Mouse (Mus musculus): ENCODE results near the gene Serinc3.

Gene Serinc3

DNA sequence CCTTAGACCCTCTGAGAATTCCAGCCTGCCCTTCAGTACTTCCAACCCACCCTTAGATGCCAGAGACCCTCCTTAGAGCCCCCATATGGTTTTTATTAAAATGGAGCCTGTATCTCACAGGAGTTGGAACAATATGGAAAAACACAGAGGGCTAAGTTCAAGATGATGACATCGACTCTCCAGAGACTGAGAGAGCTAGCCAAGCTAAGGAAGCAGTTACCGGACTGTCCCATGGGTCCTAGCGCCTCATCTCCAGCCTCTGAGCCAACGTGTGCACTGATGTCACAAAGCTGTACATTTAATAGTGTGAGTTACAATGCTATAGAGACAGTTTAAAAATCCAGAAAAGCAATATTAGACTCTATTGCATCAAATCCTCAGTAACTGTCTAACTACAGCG, 53.9 kb downstream of the Serinc3 start:
- DNase-seq, result no peak

- no peak for DNase-seq
Observed at GRCm38 (mm10) chr2:163590211-163590610, 54.7 kb downstream of the Serinc3 start.

DNA sequence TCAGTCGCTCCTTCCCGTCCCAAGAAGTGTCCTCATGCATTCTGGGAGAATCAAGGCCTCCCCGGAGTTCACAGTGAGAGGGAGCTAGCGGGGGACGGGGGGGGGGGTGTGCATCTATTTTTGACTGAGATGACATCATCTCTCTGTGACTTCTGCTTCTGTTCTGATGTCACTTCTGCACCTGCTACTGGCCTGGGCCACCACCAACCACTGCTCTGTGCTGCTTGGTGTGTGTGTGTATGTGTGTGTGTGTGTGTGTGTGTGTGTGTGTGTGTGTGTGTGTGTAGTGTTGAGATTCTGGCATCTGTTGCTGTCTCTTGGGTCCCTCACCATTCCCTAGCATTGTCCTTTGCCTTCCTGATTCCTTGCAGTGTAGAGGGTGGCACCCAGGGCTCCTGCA, 57.4 kb downstream of the Serinc3 start:
- DNase-seq, result no peak

GRCm38 (mm10) chr2:163586384-163587261, 58.3 kb downstream of the Serinc3 start:
- DNase-seq, result peak; percentile 68

- no peak for DNase-seq
Observed at GRCm38 (mm10) chr2:163584088-163584426, 60.9 kb downstream of the Serinc3 start.

DNA sequence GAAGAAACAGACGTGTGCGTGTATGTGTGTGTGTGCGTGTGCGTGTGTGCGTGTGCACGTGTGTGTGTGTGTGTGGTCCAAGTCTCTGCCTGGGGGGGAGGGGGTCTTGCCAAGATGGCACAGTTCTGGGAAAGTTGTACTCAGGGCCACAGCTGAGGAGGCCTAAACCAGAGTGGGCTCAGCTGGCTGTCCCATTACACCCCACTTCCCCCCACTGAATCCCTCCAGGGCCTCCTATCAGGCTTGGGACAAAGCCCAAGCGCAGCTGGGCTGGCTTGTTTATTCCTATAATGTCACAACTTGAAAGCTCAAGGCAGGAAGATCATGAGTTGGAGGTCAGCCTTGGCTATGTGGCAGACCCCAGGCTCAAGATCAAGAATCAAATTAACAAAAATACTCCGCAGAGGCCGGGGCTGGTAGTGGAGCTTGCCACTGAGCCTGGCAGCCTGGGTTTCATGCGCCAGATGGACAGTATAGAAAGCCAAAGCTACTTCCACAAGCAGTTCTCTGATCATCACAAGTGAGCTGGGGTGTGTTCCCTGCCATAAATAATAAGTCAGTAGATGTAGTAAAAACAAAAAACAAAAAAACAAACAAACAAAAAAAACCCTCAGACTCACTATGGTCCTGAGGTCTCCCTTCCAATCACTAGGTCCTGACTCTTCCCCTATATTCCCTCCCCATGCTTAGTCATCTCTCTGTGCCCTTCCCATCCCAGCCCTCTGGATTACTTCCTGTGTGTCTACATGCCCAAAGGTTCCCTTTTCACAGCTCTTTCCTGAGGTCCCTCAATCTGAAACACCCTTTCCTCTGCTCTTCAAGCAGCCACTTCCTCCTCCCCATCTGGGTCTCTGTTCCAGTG, 61.5 kb downstream of the Serinc3 start:
- peak; percentile 27 for DNase-seq

- DNase-seq, result no peak
Observed at GRCm38 (mm10) chr2:163580069-163580945, 64.6 kb downstream of the Serinc3 start.

DNA sequence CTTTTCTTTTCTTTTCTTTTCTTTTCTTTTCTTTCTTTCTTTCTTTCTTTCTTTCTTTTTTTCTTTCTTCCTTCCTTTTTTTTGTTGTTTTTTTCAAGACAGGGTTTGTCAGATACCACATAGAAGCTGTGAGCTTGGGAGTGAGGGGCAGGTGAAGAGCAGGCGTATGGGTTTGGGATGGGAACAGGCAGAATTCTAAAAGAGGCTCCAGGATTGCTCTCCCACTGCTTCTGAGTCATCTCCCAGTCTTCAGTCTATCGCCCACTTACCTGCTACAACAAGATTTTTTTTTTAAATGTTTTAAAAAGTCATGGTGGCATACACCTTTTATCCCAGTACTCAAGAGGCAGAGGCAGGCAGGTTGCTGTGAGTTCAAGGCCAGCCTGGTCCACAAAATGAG, 66.9 kb downstream of the Serinc3 start:
- no peak for DNase-seq

DNA sequence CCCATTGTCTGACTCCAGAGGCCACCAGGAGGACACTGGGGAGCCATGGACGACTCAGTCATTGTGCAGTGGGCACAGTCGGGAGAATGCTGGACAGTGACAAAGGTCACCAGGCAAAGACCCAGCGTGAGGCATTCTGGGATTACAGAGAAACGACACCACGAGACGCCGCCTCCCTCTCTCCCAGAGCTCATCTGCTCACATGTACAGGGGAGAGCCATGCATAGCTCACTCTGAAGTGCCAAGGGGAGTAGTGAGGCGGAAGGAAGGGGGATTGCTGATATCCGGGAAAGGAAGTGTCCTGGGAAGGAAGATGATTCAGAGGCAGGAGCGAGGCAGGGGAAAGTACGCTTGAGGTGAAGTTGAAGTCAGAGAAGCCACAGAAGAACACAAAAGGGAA, 69.7 kb downstream of the Serinc3 start:
- DNase-seq, result no peak

- no peak for DNase-seq
Observed at GRCm38 (mm10) chr2:163574321-163574720, 70.6 kb downstream of the Serinc3 start.
